23 mouse cellular contexts compared by ENCODE assay signal in the genomic region with DNA sequence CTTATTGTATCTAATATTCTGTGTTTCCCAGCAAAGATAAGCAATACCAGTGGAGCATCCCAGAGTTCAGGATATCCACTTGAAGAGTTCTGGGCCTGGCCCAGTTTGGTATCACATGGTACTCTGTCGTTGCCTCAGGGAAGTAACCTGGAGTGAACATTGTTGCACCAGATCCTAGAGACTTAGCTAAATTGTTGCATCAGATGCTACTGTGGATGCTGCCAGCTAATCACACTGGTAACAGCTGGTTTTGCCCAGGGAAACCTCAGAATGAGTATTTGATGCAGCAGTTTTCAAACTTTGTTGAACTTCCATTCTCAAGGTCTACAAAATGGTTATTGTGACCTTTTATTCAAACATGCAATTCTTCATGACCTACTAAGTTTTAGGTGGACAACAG.
DNase-seq lines count a peak whose midpoint lies in the region; ATAC-seq and TF ChIP-seq lines count a peak whose summit lies in the region.
"Had no signal": no experiment of that assay in that cellular context is flagged by ENCODE, and none has a peak within 500 bp of the region (broad histone marks: within the 10 kb centered on the region; RNA-seq: fewer than 3 reads in every experiment).

No protein-coding gene starts in this region.

- H3K79me2 ChIP-seq in myocyte (ENCODE audit: control insufficient read depth, insufficient read depth): no peaks in the 10 kb centered on the region

- H3K4me1 ChIP-seq in hindbrain, embryonic 16.5 days (ENCODE audit: control insufficient read depth, insufficient read depth, low read depth, low read length): no peaks in the 10 kb centered on the region

- ATAC-seq in hindbrain, embryonic 16.5 days: no peak
- ATAC-seq: activated CD4-positive, CD25-positive, alpha-beta regulatory T cell, adult 4 months; CD4-positive, CD25-positive, alpha-beta regulatory T cell, adult 4 months; Patski had no signal

- intact Hi-C loops in heart, postnatal 25 days (cut with DNase I): no loop called here

- H3K36me3 ChIP-seq in myocyte (ENCODE audit: control insufficient read depth, insufficient read depth): no peaks in the 10 kb centered on the region
- no peaks in the 10 kb centered on the region for H3K36me3 ChIP-seq in hindbrain, embryonic 16.5 days (ENCODE audit: control insufficient read depth, insufficient read depth, low read length)
- H3K36me3 ChIP-seq: G1E had no signal

- no peaks in the 10 kb centered on the region for H3K27me3 ChIP-seq in myocyte (ENCODE audit: control insufficient read depth, insufficient read depth, insufficient read length)
- H3K27me3 ChIP-seq in hindbrain, embryonic 16.5 days (replicated peaks; ENCODE audit: control insufficient read depth, insufficient read depth, low read length): no peaks in the 10 kb centered on the region
- H3K27me3 ChIP-seq: CH12.LX, Patski had no signal

- H3K4me3 ChIP-seq in myocyte: no peak overlapping the region
- H3K4me3 ChIP-seq in hindbrain, embryonic 16.5 days (ENCODE audit: low read length): no peak overlapping the region

- no peak overlapping the region for H3ac ChIP-seq in myocyte (ENCODE audit: control insufficient read depth, insufficient read length)

- H3K9ac ChIP-seq in hindbrain, embryonic 16.5 days (ENCODE audit: low read depth, low read length): no peak overlapping the region

- TF ChIP-seq POLR2A in myocyte (IDR thresholded peaks at IDR 0.05; ENCODE audit: insufficient read length, low read depth): no peak

- H3K4me2 ChIP-seq in myocyte (ENCODE audit: low read depth): peak overlapping the region; percentile 1
- H3K4me2 ChIP-seq in hindbrain, embryonic 16.5 days (ENCODE audit: low read length): no peak overlapping the region

- WGBS in hindbrain, embryonic 16.5 days: 85% methylated on average over 1 of the region's 1 CpGs

- DNase-seq in NIH3T3 (ENCODE audit: low read depth) (peak; percentile 3), adipocyte (ENCODE audit: low spot score) (peak; percentile 5)
- DNase-seq in lung, postnatal 10 days: no peak
- DNase-seq in heart, postnatal 25 days (ENCODE audit: low spot score): no peak
- DNase-seq: adrenal gland, adult 2 months; adrenal gland, adult 8-10 months; adrenal gland, postnatal 10 days; adrenal gland, postnatal 14 days; adrenal gland, postnatal 25 days; adrenal gland, postnatal 36 days; B cell, adult 2 months; cerebellum, adult 11 months; cerebellum, adult 11-12 months; cerebellum, adult 18-20 months; cerebellum, adult 2 months; cerebellum, adult 8-10 months had no signal

- H3K9me3 ChIP-seq in hindbrain, embryonic 16.5 days (ENCODE audit: control insufficient read depth, low read length): no peaks in the 10 kb centered on the region
- H3K9me3 ChIP-seq: G1E had no signal

- H3K27ac ChIP-seq in hindbrain, embryonic 16.5 days (ENCODE audit: low read depth, low read length): no peak overlapping the region

TF ChIP-seq in myocyte, 11 proteins besides CTCF, POLR2A, EP300 and RAD21:
- TF ChIP-seq TCF12 (IDR thresholded peaks at IDR 0.05; ENCODE audit: insufficient read depth, poor library complexity, severe bottlenecking) (no peak), MAX (IDR thresholded peaks at IDR 0.05; ENCODE audit: low read depth) (no peak), MYOD1 (IDR thresholded peaks at IDR 0.05; ENCODE audit: control insufficient read depth in 1 of 3, insufficient read length in 2 of 3, low read depth in 2 of 3) (peak in 1 of 3 experiments; percentile 51), CEBPB (IDR thresholded peaks at IDR 0.05; ENCODE audit: insufficient read depth, poor library complexity, severe bottlenecking) (peak; percentile 74; the same call in 1 of the 2 replicates)

Comparison
In these comparisons a context has a peak if more than half of its experiments do, and no peak if none do; other contexts are left out.
1. DNase-seq: peak in NIH3T3 (single experiment) and adipocyte (single experiment); none in lung, postnatal 10 days (single experiment) and heart, postnatal 25 days (single experiment).